Mouse (Mus musculus) spleen, adult 2 months (tissue): ENCODE data around the gene Vmn2r107.

ENCODE experiments used
- CTCF ChIP-seq: fragments of 200-500 bp; IDR thresholded peaks from 2 replicates; pipeline ENCODE4 v1.5.1; 2011; ENCODE audit warnings: mild to moderate bottlenecking, inconsistent platforms; ENCODE audit not compliant: insufficient read depth, insufficient read length, insufficient replicate concordance; ENCODE audit errors: extremely low read depth
- POLR2A ChIP-seq: fragments of 200-500 bp; IDR thresholded peaks from 2 replicates; pipeline ENCODE4 v1.6.1; 2011; ENCODE audit warnings: low read depth, low read length, inconsistent platforms

GRCm38 (mm10) chr17:20344942-20345341 lies at the start of gene Vmn2r107:
- TF ChIP-seq CTCF (no peak), POLR2A (no peak)
